In the genomic region with DNA sequence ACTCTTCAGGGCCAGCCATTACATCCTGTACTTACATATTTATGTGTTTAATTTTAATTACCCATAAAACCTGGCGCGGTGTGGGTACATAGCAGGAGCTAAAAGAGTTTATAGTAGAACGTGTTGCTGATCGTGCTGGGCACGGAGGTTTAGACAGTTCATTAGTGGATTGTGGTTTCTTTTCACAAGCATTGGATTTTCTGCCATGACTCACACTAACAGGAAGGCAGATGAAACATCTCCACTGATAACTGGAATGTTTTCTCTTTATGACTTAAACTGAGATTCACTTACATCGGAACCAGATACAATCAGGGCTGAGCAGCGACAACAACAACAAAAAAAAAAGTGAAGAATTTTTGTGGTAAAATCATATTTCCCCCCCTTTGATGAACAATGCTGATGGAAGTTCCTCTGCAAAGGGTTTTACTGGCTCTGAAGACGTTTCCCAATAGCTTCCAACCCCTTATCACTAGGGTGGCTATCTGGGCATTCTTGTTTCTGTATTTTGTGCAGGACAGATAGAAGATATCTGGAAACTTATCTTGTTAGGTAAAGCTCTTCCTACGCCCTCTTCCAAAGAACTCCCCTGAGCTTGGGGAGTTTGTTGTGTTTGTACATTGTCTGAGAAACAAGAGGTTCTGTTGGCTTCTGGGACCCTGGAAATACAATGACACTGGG, we compare ENCODE assay signal across 14 mouse cellular contexts.
DNase-seq lines count a peak whose midpoint lies in the region; ATAC-seq and TF ChIP-seq lines count a peak whose summit lies in the region.
"Had no signal": no experiment of that assay in that cellular context is flagged by ENCODE, and none has a peak within 500 bp of the region (broad histone marks: within the 10 kb centered on the region; RNA-seq: fewer than 3 reads in every experiment).

No protein-coding gene starts in this region.

- WGBS in limb, embryonic 12.5 days = 59% methylated on average over 9 of the region's 9 CpGs
- whole genome bisulfite sequencing in limb, embryonic 10.5 days = 83% methylated on average over 9 of the region's 9 CpGs
- 47% methylated on average over 9 of the region's 9 CpGs for WGBS in lung, postnatal 0 days

- no peak for DNase-seq in limb, embryonic 10.5 days (ENCODE audit: low spot score)
- peak; percentile 84 for DNase-seq in CD4-positive helper T cell, adult 2 months (ENCODE audit: low read depth, low spot score)
- peak; percentile 12 for DNase-seq in brain, embryonic 14.5 days (ENCODE audit: low read depth)
- DNase-seq in lung, postnatal 0 days (ENCODE audit: low spot score) = peak; percentile 83
- DNase-seq in cerebellum, postnatal 14 days = no peak
- DNase-seq in layer of hippocampus, adult 11-12 months (ENCODE audit: low spot score) = no peak
- DNase-seq in adrenal gland, adult 2 months = no peak
- DNase-seq: adrenal gland, postnatal 25 days; cerebellum, postnatal 25 days; layer of hippocampus, postnatal 36 days; right cerebral cortex, postnatal 25 days had no signal

- peaks cover 5% of the 10 kb centered on the region; the same call in 1 of the 2 replicates for H3K4me1 ChIP-seq in limb, embryonic 12.5 days (replicated peaks)
- H3K4me1 ChIP-seq in limb, embryonic 10.5 days = no peaks in the 10 kb centered on the region
- H3K4me1 ChIP-seq in lung, postnatal 0 days (ENCODE audit: insufficient read depth, low read depth, low read length) = peaks cover 7% of the 10 kb centered on the region; the same call in 1 of the 2 replicates

- ATAC-seq in limb, embryonic 12.5 days (ENCODE audit: insufficient number of reproducible peaks, insufficient read depth, low FRiP score, low TSS enrichment, low read depth) = no peak
- ATAC-seq in lung, postnatal 0 days = peak; percentile 85

- no peak; the same call in 1 of the 2 replicates for TF ChIP-seq EP300 in lung, postnatal 0 days (IDR thresholded peaks at IDR 0.05)

- H3K27ac ChIP-seq in limb, embryonic 12.5 days = no peak overlapping the region
- H3K27ac ChIP-seq in limb, embryonic 10.5 days = no peak overlapping the region
- no peak overlapping the region for H3K27ac ChIP-seq in lung, postnatal 0 days (ENCODE audit: low read length)
- H3K27ac ChIP-seq: heart, embryonic 13.5 days had no signal

- H3K9ac ChIP-seq in limb, embryonic 12.5 days (replicated peaks) = no peak overlapping the region
- no peak overlapping the region for H3K9ac ChIP-seq in lung, postnatal 0 days (replicated peaks; ENCODE audit: low read depth)
- H3K9ac ChIP-seq: heart, embryonic 13.5 days had no signal

- H3K27me3 ChIP-seq in limb, embryonic 12.5 days = no peaks in the 10 kb centered on the region
- H3K27me3 ChIP-seq in limb, embryonic 10.5 days (ENCODE audit: low read depth, poor library complexity, severe bottlenecking) = no peaks in the 10 kb centered on the region
- no peaks in the 10 kb centered on the region for H3K27me3 ChIP-seq in lung, postnatal 0 days (replicated peaks; ENCODE audit: insufficient read depth, low read length)
- H3K27me3 ChIP-seq: heart, embryonic 13.5 days had no signal

- no peak overlapping the region for H3K4me3 ChIP-seq in limb, embryonic 12.5 days (replicated peaks)
- no peak overlapping the region for H3K4me3 ChIP-seq in limb, embryonic 10.5 days
- H3K4me3 ChIP-seq in lung, postnatal 0 days (ENCODE audit: low read depth, low read length) = peak overlapping the region; percentile 17; the same call in 1 of the 2 replicates
- H3K4me3 ChIP-seq: erythroblast, embryonic 14.5 days; heart, embryonic 13.5 days had no signal

- H3K4me2 ChIP-seq in limb, embryonic 12.5 days = 0 out of 2 replicates have a peak overlapping the region, but pooled peaks have one; percentile 10
- peak overlapping the region; percentile 28; the same call in 1 of the 2 replicates for H3K4me2 ChIP-seq in lung, postnatal 0 days (replicated peaks; ENCODE audit: low read depth, low read length)
- H3K4me2 ChIP-seq: heart, embryonic 13.5 days had no signal

- no peaks in the 10 kb centered on the region for H3K36me3 ChIP-seq in limb, embryonic 12.5 days
- H3K36me3 ChIP-seq in limb, embryonic 10.5 days = no peaks in the 10 kb centered on the region
- H3K36me3 ChIP-seq in lung, postnatal 0 days (ENCODE audit: insufficient read depth, low read length) = no peaks in the 10 kb centered on the region
- H3K36me3 ChIP-seq: heart, embryonic 13.5 days had no signal

- no peaks in the 10 kb centered on the region for H3K9me3 ChIP-seq in limb, embryonic 12.5 days
- H3K9me3 ChIP-seq in limb, embryonic 10.5 days (replicated peaks) = no peaks in the 10 kb centered on the region
- H3K9me3 ChIP-seq in lung, postnatal 0 days (ENCODE audit: low read length) = no peaks in the 10 kb centered on the region
- H3K9me3 ChIP-seq: heart, embryonic 13.5 days had no signal

- TF ChIP-seq CTCF in brain, embryonic 14.5 days (IDR thresholded peaks at IDR 0.05; ENCODE audit: borderline replicate concordance, extremely low read depth, insufficient read depth, insufficient read length) = no peak
- no peak for TF ChIP-seq CTCF in lung, postnatal 0 days (IDR thresholded peaks at IDR 0.05)

- no peak for TF ChIP-seq POLR2A in brain, embryonic 14.5 days (IDR thresholded peaks at IDR 0.05; ENCODE audit: borderline replicate concordance, extremely low read depth, insufficient read depth, insufficient read length, poor library complexity, severe bottlenecking)

Comparison
In these comparisons a context has a peak if more than half of its experiments do, and no peak if none do; other contexts are left out.
1. DNase-seq: peak in CD4-positive helper T cell, adult 2 months (single experiment), brain, embryonic 14.5 days (single experiment) and lung, postnatal 0 days (single experiment); none in limb, embryonic 10.5 days (single experiment), cerebellum, postnatal 14 days (0 of 2), layer of hippocampus, adult 11-12 months (single experiment) and adrenal gland, adult 2 months (single experiment).